Mouse (Mus musculus) embryonic fibroblast, embryonic 13.5 days (primary cell): ENCODE data around the gene Rhobtb3.

Experiments
- CTCF ChIP-seq: IDR thresholded peaks from 2 replicates; pipeline ENCODE4 v1.5.1; 2011; ENCODE audit warnings: mild to moderate bottlenecking, control low read depth, low read length, moderate library complexity, borderline replicate concordance; ENCODE audit not compliant: insufficient read depth
- POLR2A ChIP-seq: IDR thresholded peaks from 2 replicates; pipeline ENCODE4 v1.6.1; 2011; ENCODE audit warnings: low read depth, mild to moderate bottlenecking, control low read depth, low read length, moderate library complexity

GRCm38 (mm10) chr13:75930660-75931059, 13.1 kb downstream of the Rhobtb3 start:
- no peak for TF ChIP-seq POLR2A
- TF ChIP-seq CTCF: no peak
